Mouse (Mus musculus): Measurements from ENCODE around the gene Tdgf1. TPM values are rescaled to one million over a fixed set of nuclear protein-coding genes. Genes with fewer than 3 reads are reported as not detected.

Gene Tdgf1
- not detected in 2 replicates for polyA plus RNA-seq (2015; fragmentation: Nextera tagmentation; extraction: Ambion mirVana)

DNA sequence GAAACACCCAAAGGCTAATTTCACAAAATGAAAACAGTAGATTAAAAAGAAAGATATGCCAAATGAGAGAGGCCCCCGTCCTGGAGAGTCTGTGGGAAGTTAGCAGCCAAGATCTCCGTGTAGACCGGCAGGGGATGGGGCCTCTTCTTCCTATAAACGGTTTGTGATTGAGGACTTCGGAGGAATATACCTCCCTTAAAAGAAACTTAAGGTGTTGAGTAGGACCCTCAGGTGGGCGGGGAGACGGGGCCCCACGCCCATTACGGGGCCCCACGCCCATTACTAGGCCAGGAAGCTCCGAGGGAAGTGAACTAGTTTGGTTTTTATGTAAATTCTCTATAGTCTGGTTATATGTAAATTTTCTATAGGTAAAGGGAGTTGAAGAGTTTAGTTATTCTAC lies at the start of gene Tdgf1:
Tdgf1 (minus strand) TSS at position 233 of the 400 bp plus-strand sequence.
- Histone ChIP-seq H3K4me1 (replicated peaks) (no peaks in the 10 kb centered on the region), H3K27ac (no peak within 1 kb of the TSS), H3K4me3 (replicated peaks) (no peak within 1 kb of the TSS), H3K27me3 (replicated peaks) (peaks cover 20% of the 10 kb centered on the region), H3K4me2 (replicated peaks) (no peak within 1 kb of the TSS; the same call in 1 of the 2 replicates), H3K9ac (no peak within 1 kb of the TSS), H3K9me3 (no peaks in the 10 kb centered on the region), H3K36me3 (no peaks in the 10 kb centered on the region)
- WGBS = 19% methylated on average over 11 of the region's 11 CpGs
- no peak for ATAC-seq

DNA sequence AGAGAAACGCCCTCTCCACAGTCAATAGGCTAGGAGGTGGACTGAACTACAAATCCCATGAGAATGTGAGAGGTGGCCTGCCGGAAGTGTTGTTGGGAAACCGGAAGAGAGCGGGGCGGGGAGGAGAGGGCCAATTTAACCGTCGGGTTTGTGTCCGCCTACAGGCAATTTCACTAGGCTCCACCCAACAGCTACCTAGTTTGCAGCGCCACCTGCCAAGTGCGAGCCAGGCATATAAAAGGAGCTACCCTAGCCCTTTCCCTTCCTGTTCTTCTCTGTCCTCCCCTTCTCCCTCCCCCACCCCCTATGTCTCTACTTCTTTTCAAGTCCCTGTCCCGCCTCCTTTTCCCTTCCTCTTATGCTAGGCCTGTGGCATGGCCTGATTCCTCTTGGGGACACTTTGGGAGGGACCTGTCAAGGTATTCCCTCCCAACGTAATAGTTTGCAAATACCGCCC lies 48.8 kb upstream of the Tdgf1 start:
- H3K4me1 ChIP-seq (replicated peaks) = peaks cover 4% of the 10 kb centered on the region; the same call in 1 of the 2 replicates
- no peaks in the 10 kb centered on the region for H3K27me3 ChIP-seq (replicated peaks)
- no peaks in the 10 kb centered on the region for H3K36me3 ChIP-seq
- H3K9ac ChIP-seq = 0 out of 2 replicates have a peak overlapping the region, but pooled peaks have one; percentile 38
- peak overlapping the region; percentile 42 for H3K4me3 ChIP-seq (replicated peaks)
- 6% methylated on average over 13 of the region's 13 CpGs for WGBS
- H3K9me3 ChIP-seq = no peaks in the 10 kb centered on the region
- 0 out of 2 replicates have a peak overlapping the region, but pooled peaks have one; percentile 56 for H3K27ac ChIP-seq
- H3K4me2 ChIP-seq (replicated peaks) = peak overlapping the region; percentile 59
- peak; percentile 90 for ATAC-seq

DNA sequence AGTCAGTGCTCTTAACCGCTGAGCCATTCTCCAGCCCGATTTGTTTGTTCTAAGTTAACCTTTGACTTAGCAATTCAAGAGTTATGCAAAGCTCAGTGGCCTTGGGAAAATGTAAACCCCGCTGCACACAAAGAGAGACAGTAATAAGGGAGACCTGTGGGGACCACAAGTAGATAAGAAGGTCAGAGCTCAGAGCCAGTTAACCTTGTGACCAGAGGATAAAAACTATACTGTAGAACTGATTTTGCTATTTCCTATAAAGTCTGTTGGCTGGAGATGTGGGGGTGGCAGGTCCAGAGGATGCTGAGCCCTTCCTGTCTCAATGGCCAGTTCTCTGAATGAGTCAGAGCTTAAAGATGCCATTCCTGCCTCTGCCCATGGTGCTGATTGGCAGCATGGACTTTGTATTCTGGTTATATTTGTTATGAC lies 47.3 kb upstream of the Tdgf1 start:
- no peak overlapping the region for H3K4me3 ChIP-seq (replicated peaks)
- H3K4me1 ChIP-seq (replicated peaks) = peaks cover 3% of the 10 kb centered on the region; the same call in 1 of the 2 replicates
- no peaks in the 10 kb centered on the region for H3K36me3 ChIP-seq
- ATAC-seq = peak; percentile 61
- no peaks in the 10 kb centered on the region for H3K27me3 ChIP-seq (replicated peaks)
- no peak overlapping the region for H3K4me2 ChIP-seq (replicated peaks)
- WGBS = 19% methylated on average over 3 of the region's 3 CpGs
- H3K9me3 ChIP-seq = no peaks in the 10 kb centered on the region
- no peak overlapping the region for H3K9ac ChIP-seq
- peak overlapping the region; percentile 6; the same call in 1 of the 2 replicates for H3K27ac ChIP-seq

DNA sequence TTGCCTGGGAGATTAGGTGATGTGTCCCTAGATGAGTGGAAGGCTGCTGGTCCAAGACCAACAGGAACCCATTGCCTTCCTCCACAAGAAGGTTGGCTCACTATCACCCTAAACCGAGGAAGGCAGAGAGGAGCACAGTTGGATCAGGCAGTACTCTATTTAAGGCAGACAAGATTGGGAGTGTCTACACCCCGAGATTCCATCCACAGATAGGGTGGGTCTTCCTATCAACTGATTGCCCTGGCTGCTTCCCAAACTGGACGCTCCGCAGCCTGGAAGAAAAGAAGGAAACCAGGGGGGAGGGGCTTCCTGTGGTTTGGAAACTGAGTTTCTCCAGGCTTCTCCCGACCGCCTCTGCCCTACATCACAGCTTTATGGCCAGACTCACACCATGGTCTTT lies 44.2 kb upstream of the Tdgf1 start, which contains the start of gene Rtp3:
Rtp3 (minus strand) TSS at position 380 of the 400 bp plus-strand sequence.
- no peaks in the 10 kb centered on the region for H3K36me3 ChIP-seq
- no peak within 1 kb of the TSS for H3K9ac ChIP-seq
- H3K4me2 ChIP-seq (replicated peaks) = no peak within 1 kb of the TSS
- WGBS = 37% methylated on average over 6 of the region's 6 CpGs
- no peaks in the 10 kb centered on the region for H3K27me3 ChIP-seq (replicated peaks)
- H3K9me3 ChIP-seq = no peaks in the 10 kb centered on the region
- ATAC-seq = no peak
- H3K4me3 ChIP-seq (replicated peaks) = no peak within 1 kb of the TSS
- no peak within 1 kb of the TSS for H3K27ac ChIP-seq
- peaks cover 3% of the 10 kb centered on the region; the same call in 1 of the 2 replicates for H3K4me1 ChIP-seq (replicated peaks)

DNA sequence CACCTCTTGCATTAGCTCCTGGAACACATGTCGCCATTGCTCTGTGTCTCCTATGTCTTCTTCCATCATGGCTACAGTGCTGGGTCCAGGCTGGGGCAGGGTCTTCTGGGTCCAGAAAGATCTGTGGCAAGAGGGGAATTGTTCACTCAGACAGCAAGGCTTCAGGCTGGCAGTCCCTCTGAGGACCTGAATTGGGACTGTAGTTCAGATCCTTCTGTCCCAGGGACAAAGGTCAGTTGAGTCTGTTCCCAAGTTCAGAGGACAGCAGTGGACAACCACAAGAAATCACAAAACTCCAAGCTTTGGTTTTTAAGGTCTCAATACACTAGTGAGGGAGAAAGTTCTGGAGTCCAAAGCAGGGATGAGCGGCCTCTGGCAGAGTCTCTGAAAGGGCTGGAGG lies 43.6 kb upstream of the Tdgf1 start:
- 98% methylated on average over 2 of the region's 2 CpGs for WGBS
- no peaks in the 10 kb centered on the region for H3K36me3 ChIP-seq
- no peak overlapping the region for H3K9ac ChIP-seq
- H3K4me1 ChIP-seq (replicated peaks) = peaks cover 3% of the 10 kb centered on the region; the same call in 1 of the 2 replicates
- ATAC-seq = no peak
- no peak overlapping the region for H3K4me3 ChIP-seq (replicated peaks)
- H3K9me3 ChIP-seq = no peaks in the 10 kb centered on the region
- no peak overlapping the region for H3K4me2 ChIP-seq (replicated peaks)
- no peaks in the 10 kb centered on the region for H3K27me3 ChIP-seq (replicated peaks)
- H3K27ac ChIP-seq = no peak overlapping the region

DNA sequence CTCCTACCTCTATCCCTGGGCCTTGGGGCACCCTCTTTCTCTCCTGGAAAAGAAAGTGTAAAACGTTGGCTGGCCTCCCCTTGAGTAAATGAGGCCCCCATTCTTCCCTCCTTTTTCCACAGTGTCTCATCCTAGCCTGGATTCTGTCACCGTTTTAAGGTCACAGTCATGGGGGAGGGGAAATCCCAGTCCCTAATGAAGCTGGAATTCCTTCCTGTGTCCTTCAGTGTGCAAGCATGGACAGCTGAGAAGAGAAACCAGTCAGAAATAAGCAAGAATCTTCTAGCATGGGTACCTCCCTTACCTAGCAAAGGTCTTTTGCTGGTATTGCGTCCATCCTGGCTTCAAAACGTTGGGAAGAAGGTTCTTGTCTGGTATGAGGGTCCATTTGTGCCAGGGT lies 43.2 kb upstream of the Tdgf1 start:
- Histone ChIP-seq H3K27ac (no peak overlapping the region), H3K36me3 (no peaks in the 10 kb centered on the region), H3K4me3 (replicated peaks) (no peak overlapping the region), H3K9ac (no peak overlapping the region), H3K9me3 (no peaks in the 10 kb centered on the region), H3K27me3 (replicated peaks) (no peaks in the 10 kb centered on the region), H3K4me2 (replicated peaks) (no peak overlapping the region), H3K4me1 (replicated peaks) (peaks cover 3% of the 10 kb centered on the region; the same call in 1 of the 2 replicates)
- no peak for ATAC-seq
- 53% methylated on average over 4 of the region's 4 CpGs for WGBS

DNA sequence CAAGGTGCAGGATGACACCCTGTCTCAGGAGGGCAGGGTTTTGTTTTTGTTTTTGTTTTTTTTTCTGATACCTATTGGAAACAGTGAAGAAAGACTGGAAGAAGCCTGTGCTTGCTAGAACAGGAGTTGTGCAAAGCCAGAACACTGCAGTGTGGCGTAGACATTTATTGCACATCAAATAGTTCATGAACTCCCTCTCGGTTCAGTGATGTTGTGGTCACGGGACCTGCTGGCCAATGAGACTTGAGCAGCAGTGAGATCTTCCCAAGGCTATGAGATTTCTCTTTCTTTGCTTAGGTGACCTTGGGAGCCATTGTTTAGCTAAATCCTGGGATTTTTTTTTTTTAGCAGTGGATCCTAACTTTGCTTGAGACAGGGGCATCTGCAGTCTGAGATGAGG lies 42.1 kb upstream of the Tdgf1 start:
- Histone ChIP-seq H3K4me1 (replicated peaks) (peaks cover 3% of the 10 kb centered on the region; the same call in 1 of the 2 replicates), H3K9me3 (no peaks in the 10 kb centered on the region), H3K9ac (no peak overlapping the region), H3K4me2 (replicated peaks) (no peak overlapping the region), H3K27ac (no peak overlapping the region), H3K4me3 (replicated peaks) (no peak overlapping the region), H3K36me3 (no peaks in the 10 kb centered on the region), H3K27me3 (replicated peaks) (no peaks in the 10 kb centered on the region)
- ATAC-seq = no peak
- WGBS = 67% methylated on average over 3 of the region's 3 CpGs

DNA sequence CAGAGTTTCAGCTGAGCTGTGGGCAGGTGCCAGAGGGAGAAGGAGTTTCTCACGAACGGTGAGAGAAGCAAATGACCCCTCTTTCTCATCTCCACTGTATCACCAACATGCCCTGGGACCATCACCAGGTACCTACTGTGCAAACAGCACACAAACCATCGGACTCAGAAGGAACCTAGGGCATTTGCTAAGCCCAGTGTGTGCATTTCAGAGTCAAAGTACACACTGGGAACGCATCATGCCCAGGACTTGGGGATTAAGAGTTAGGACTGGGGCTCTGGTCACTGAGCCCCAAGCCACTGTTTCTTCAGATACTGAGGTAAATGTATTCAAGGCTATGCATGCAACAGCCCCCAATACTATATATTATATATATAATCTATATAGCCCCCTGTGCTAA lies 41.4 kb upstream of the Tdgf1 start:
- Histone ChIP-seq H3K27ac (no peak overlapping the region), H3K9ac (no peak overlapping the region), H3K27me3 (replicated peaks) (no peaks in the 10 kb centered on the region), H3K9me3 (no peaks in the 10 kb centered on the region), H3K4me1 (replicated peaks) (peaks cover 3% of the 10 kb centered on the region; the same call in 1 of the 2 replicates), H3K4me2 (replicated peaks) (no peak overlapping the region), H3K4me3 (replicated peaks) (no peak overlapping the region), H3K36me3 (no peaks in the 10 kb centered on the region)
- no peak for ATAC-seq
- 65% methylated on average over 4 of the region's 4 CpGs for WGBS

DNA sequence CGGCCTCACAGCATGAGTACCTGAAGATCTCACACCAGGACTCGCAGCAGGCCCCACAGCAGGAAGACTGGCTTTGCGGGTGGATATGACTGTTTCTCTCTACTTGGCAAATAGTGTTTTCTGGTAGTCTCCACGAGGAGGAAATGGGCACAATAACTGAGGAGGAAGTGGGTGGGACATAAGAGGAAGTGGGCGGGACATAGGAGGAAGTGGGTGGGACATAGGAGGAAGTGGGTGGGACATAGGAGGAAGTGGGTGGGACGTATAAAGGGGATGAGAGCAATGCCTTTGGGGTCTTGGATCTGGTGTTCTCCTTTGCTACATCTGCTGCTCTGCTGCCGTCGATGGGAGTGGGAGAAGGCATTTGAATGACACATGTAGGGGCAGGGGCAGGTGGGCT lies 40.0 kb upstream of the Tdgf1 start:
- no peak overlapping the region for H3K4me2 ChIP-seq (replicated peaks)
- no peaks in the 10 kb centered on the region for H3K9me3 ChIP-seq
- no peak for ATAC-seq
- H3K27me3 ChIP-seq (replicated peaks) = no peaks in the 10 kb centered on the region
- H3K4me1 ChIP-seq (replicated peaks) = 0 out of 2 replicates have a peak, but pooled peaks cover 3% of the 10 kb centered on the region
- no peak overlapping the region for H3K9ac ChIP-seq
- H3K36me3 ChIP-seq = no peaks in the 10 kb centered on the region
- no peak overlapping the region for H3K27ac ChIP-seq
- 88% methylated on average over 8 of the region's 8 CpGs for WGBS
- H3K4me3 ChIP-seq (replicated peaks) = no peak overlapping the region

DNA sequence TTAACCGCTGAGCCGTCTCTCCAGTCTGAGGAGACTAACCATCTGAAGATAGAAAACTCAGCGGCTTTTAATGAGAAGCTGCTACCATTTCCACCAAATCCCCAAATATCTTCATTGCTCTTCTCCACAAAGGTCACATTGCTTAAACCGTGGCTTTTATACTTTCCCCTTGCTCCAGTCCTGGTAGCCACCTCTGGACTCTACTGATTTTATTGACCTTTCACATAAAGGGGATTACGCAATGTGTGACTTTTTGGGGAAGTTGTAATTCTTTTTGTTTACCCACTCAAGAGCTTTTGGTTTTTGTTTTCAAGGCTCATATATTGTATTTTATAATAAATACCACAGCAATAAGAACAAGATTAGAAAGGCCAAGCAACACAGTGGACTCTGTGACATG lies 39.6 kb upstream of the Tdgf1 start:
- no peaks in the 10 kb centered on the region for H3K36me3 ChIP-seq
- no peaks in the 10 kb centered on the region for H3K9me3 ChIP-seq
- H3K4me1 ChIP-seq (replicated peaks) = 0 out of 2 replicates have a peak, but pooled peaks cover 3% of the 10 kb centered on the region
- 94% methylated on average over 5 of the region's 5 CpGs for WGBS
- H3K4me3 ChIP-seq (replicated peaks) = no peak overlapping the region
- H3K27ac ChIP-seq = no peak overlapping the region
- H3K4me2 ChIP-seq (replicated peaks) = no peak overlapping the region
- H3K27me3 ChIP-seq (replicated peaks) = no peaks in the 10 kb centered on the region
- ATAC-seq = no peak
- no peak overlapping the region for H3K9ac ChIP-seq

DNA sequence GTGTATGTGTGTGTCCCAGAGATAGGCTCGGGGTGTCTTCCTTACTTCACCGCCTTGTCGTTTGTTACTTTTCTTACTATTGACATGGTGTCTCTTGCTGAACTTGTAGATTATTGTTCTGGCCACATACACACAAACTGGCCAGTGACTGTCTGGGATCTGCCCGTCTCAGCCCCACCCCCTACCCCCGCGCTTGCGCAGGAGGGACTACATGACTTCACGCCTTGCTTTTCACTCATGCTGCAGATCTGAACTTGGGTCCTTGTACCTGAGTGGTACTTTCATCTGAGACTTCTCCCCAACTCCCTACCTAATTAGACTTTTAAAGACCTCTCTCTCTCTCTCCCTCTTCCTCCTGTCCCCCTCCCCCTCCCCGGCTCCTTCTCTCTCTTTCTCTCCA lies 38.1 kb upstream of the Tdgf1 start:
- H3K9me3 ChIP-seq = no peaks in the 10 kb centered on the region
- H3K27ac ChIP-seq = no peak overlapping the region
- H3K27me3 ChIP-seq (replicated peaks) = no peaks in the 10 kb centered on the region
- H3K4me3 ChIP-seq (replicated peaks) = no peak overlapping the region
- no peak overlapping the region for H3K9ac ChIP-seq
- H3K36me3 ChIP-seq = no peaks in the 10 kb centered on the region
- 94% methylated on average over 9 of the region's 9 CpGs for WGBS
- no peak for ATAC-seq
- H3K4me2 ChIP-seq (replicated peaks) = no peak overlapping the region
- no peaks in the 10 kb centered on the region for H3K4me1 ChIP-seq (replicated peaks)

DNA sequence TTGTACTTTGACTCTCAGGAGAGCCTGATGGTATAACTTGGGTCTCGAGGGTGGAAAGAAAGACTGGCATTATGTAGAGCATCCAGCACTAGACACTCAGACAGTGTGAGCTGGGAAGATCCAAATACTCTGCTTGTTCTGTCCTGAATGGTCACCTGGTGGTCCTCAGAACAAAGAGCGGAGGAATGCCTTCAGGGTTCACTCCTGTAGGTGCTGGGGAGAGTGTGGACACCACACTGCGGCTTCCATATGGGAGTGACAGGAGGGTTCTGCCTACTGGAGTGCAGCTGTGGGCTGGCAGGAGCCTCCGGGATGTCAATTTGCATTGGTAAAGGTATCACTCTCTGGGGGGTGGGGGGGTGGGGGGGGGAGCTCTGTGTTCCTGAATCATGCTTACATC lies 36.4 kb upstream of the Tdgf1 start:
- Histone ChIP-seq H3K36me3 (no peaks in the 10 kb centered on the region), H3K4me3 (replicated peaks) (no peak overlapping the region), H3K9me3 (no peaks in the 10 kb centered on the region), H3K27ac (no peak overlapping the region), H3K4me1 (replicated peaks) (no peaks in the 10 kb centered on the region), H3K27me3 (replicated peaks) (no peaks in the 10 kb centered on the region), H3K9ac (no peak overlapping the region), H3K4me2 (replicated peaks) (no peak overlapping the region)
- ATAC-seq = no peak
- 75% methylated on average over 4 of the region's 4 CpGs for WGBS

DNA sequence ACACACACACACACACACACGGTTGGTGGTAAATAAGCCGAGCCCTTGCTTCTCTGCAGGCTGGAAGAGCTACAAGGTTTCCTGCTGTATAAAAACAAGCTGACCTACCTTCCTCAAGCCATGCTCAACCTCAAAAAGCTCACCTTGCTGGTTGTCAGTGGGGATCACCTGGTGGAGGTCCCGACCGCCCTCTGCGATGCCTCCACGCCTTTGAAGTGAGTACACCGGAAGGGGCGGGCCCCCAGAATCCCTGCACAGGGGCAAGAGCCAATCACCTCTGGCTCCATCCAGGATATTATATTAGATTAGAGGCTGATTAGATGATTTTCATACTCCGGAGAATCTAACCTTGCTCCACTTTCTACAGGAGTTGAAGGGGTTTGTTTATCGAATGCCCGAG lies 33.5 kb upstream of the Tdgf1 start:
- no peak overlapping the region for H3K27ac ChIP-seq
- no peak overlapping the region for H3K9ac ChIP-seq
- H3K4me3 ChIP-seq (replicated peaks) = no peak overlapping the region
- ATAC-seq = no peak
- 89% methylated on average over 10 of the region's 11 CpGs for WGBS
- H3K4me1 ChIP-seq (replicated peaks) = no peaks in the 10 kb centered on the region
- H3K27me3 ChIP-seq (replicated peaks) = no peaks in the 10 kb centered on the region
- H3K36me3 ChIP-seq = no peaks in the 10 kb centered on the region
- H3K9me3 ChIP-seq = no peaks in the 10 kb centered on the region
- H3K4me2 ChIP-seq (replicated peaks) = no peak overlapping the region
